Mouse (Mus musculus) lung, postnatal 0 days (tissue): ENCODE results near the gene Sbno2.

ENCODE experiments used
- CTCF ChIP-seq: IDR thresholded peaks from 2 replicates; pipeline ENCODE4 v1.5.1; 2016; ENCODE audit warnings: antibody characterized with exemption, mild to moderate bottlenecking
- EP300 ChIP-seq: IDR thresholded peaks from 2 replicates; pipeline ENCODE4 v1.6.1; 2016; ENCODE audit warnings: antibody characterized with exemption, mild to moderate bottlenecking, control low read depth

- TF ChIP-seq CTCF (no peak), EP300 (no peak)
Observed at GRCm38 (mm10) chr10:80036832-80037231, 68.5 kb downstream of the Sbno2 start.
